Comparison of ENCODE assay signal across 28 mouse cellular contexts in genomic region chr7:123293898-123294297, GRCm38 (mm10).
A peak's percentile ranks its signal among the peaks of the same experiment; 100 is the strongest.
DNase-seq lines count a peak whose midpoint lies in the region; TF ChIP-seq lines count a peak whose summit lies in the region.
"Had no signal": no experiment of that assay in that cellular context is flagged by ENCODE, and none has a peak within 500 bp of the region (broad histone marks: within the 10 kb centered on the region; RNA-seq: fewer than 3 reads in every experiment).

No protein-coding gene starts in this region.

- no peak for DNase-seq in layer of hippocampus, adult 2 months (ENCODE audit: low spot score in 2 of 2)
- DNase-seq in layer of hippocampus, postnatal 14 days (ENCODE audit: low spot score in 2 of 2) = no peak
- peak; percentile 2 for DNase-seq in adipocyte (ENCODE audit: low spot score)
- DNase-seq in fibroblast of lung, adult 2 months (ENCODE audit: low read depth) = peak; percentile 13
- no peak for DNase-seq in urinary bladder, postnatal 14 days (ENCODE audit: low spot score)
- DNase-seq in urinary bladder, postnatal 10 days (ENCODE audit: low spot score) = no peak
- DNase-seq in liver = no peak
- DNase-seq: cerebellum, adult 11-12 months; cerebellum, postnatal 36 days; embryo, embryonic 11 days; gastrocnemius, postnatal 36 days; heart, postnatal 4 days; kidney, postnatal 36 days; liver, embryonic 13.5 days; lung, adult 2 months; lung, postnatal 14 days; right cerebral cortex, postnatal 14 days; spleen, adult 18-20 months; thymus, postnatal 14 days had no signal

- no peak for TF ChIP-seq CTCF in layer of hippocampus, adult 2 months (conservative IDR thresholded peaks at IDR 0.05)

- H3K27ac ChIP-seq in layer of hippocampus, adult 2 months = peak overlapping the region; percentile 86
- H3K27ac ChIP-seq: embryonic facial prominence, embryonic 13.5 days; forebrain, embryonic 13.5 days; hindbrain, embryonic 14.5 days; kidney, embryonic 15.5 days; limb, embryonic 13.5 days; liver, embryonic 13.5 days; midbrain, embryonic 12.5 days; neural tube, embryonic 15.5 days had no signal

- no peak overlapping the region for H3K4me3 ChIP-seq in layer of hippocampus, adult 2 months
- H3K4me3 ChIP-seq: embryonic facial prominence, embryonic 13.5 days; erythroblast, embryonic 14.5 days; forebrain, embryonic 13.5 days; heart, embryonic 10.5 days; kidney, embryonic 15.5 days; limb, embryonic 13.5 days; liver, embryonic 13.5 days; midbrain, embryonic 12.5 days; neural tube, embryonic 15.5 days had no signal

Comparison
In these comparisons a context has a peak if more than half of its experiments do, and no peak if none do; other contexts are left out.
1. DNase-seq: peak in adipocyte (single experiment) and fibroblast of lung, adult 2 months (single experiment); none in layer of hippocampus, adult 2 months (0 of 2), layer of hippocampus, postnatal 14 days (0 of 2), urinary bladder, postnatal 14 days (single experiment), urinary bladder, postnatal 10 days (single experiment) and liver (single experiment).